Mouse (Mus musculus): Measurements from ENCODE around the gene Celf3. TPM values are rescaled to one million over a fixed set of nuclear protein-coding genes. Genes with fewer than 3 reads are reported as not detected.

Gene Celf3
- total RNA-seq (2012; rRNA removed) (0.07 and 0.23 TPM in 2 replicates), polyA plus RNA-seq (2012; ENCODE audit: insufficient read depth in 1 of 2, insufficient read length in 2 of 2, low read depth in 1 of 2, low replicate concordance in 2 of 2, missing spikeins in 1 of 2) (under 1 TPM in 1 of 2 experiments, not detected in 1; 0.31 TPM)

DNA sequence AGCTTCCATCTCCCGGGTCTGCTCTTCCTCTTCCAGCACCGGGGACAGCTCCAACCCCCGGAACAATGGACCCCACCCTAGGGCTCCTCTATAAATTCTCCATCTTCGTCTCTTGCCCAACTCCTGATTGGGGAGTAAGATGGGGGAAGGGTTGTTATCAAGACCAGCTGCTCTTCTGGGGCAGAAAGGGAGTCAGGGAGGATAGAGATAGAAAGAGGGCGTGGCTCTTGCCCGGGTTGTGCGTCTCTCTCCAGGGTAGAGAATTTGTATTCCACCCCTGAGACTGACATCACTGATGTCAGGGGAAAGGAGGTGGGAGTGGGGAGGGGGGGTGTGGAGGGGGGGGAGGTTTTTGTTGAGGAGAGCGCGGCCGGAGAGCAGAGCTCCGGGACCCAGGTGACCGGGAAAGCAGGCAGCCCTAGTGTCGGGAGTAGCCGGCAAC lies at the start of gene Celf3:
Gene Celf3 (plus strand): TSS at position 315 of the 442 bp plus-strand sequence.
- peak; percentile 90 for DNase-seq (ENCODE audit: low read depth, low spot score)
- Histone ChIP-seq H3K4me1 (ENCODE audit: control insufficient read depth in 1 of 2, insufficient read depth in 2 of 2, low read length in 2 of 2) (peaks cover 6 to 43% of the 10 kb centered on the region in 2 experiments; a peak in 3 of 4 replicates), H3K9me3 (replicated peaks; ENCODE audit: insufficient read depth, low read length) (no peaks in the 10 kb centered on the region), H3K27ac (ENCODE audit: control insufficient read depth, low read depth, low read length) (no peak within 1 kb of the TSS), H3K27me3 (ENCODE audit: control insufficient read depth in 1 of 2, insufficient read depth in 2 of 2, low read length in 2 of 2) (no peaks in the 10 kb centered on the region), H3K9ac (ENCODE audit: control insufficient read depth, low read depth, low read length, poor library complexity, severe bottlenecking) (no peak within 1 kb of the TSS), H3K4me3 (ENCODE audit: control insufficient read depth in 1 of 2, insufficient read depth in 1 of 2, low read depth in 2 of 2, low read length in 2 of 2) (no peak within 1 kb of the TSS), H3K36me3 (ENCODE audit: control insufficient read depth in 1 of 2, insufficient read depth in 2 of 2, low read length in 2 of 2) (peaks cover 0 to 25% of the 10 kb centered on the region in 2 experiments; a peak in 2 of 4 replicates), H3K79me2 (ENCODE audit: control insufficient read depth, insufficient read depth, low read length, poor library complexity) (no peaks in the 10 kb centered on the region)
- TF ChIP-seq POLR2A (IDR thresholded peaks at IDR 0.05; ENCODE audit: control insufficient read depth in 1 of 2, insufficient read depth in 1 of 2, low read depth in 1 of 2, low read length in 2 of 2, poor library complexity in 1 of 2) (no peak), NELFE (IDR thresholded peaks at IDR 0.05; ENCODE audit: low read depth, low read length) (no peak), MAX (IDR thresholded peaks at IDR 0.05; ENCODE audit: low read length) (no peak), JUND (IDR thresholded peaks at IDR 0.05; ENCODE audit: low read depth, low read length) (no peak), RCOR1 (IDR thresholded peaks at IDR 0.05; ENCODE audit: low read depth, low read length) (no peak), HCFC1 (IDR thresholded peaks at IDR 0.05; ENCODE audit: low read depth, low read length) (0 out of 2 replicates have a peak, but pooled peaks have one; percentile 54), MAZ (IDR thresholded peaks at IDR 0.05; ENCODE audit: low read depth, low read length) (peak; percentile 96), UBTF (IDR thresholded peaks at IDR 0.05; ENCODE audit: borderline replicate concordance, insufficient read depth, low read depth, low read length) (no peak), MEF2A (IDR thresholded peaks at IDR 0.05; ENCODE audit: extremely low read depth, insufficient replicate concordance, low read depth, low read length, poor library complexity, severe bottlenecking) (no peak), USF1 (IDR thresholded peaks at IDR 0.05; ENCODE audit: low read depth, low read length) (no peak), RAD21 (IDR thresholded peaks at IDR 0.05; ENCODE audit: low read depth, low read length) (no peak), MYC (IDR thresholded peaks at IDR 0.05; ENCODE audit: low read depth, low read length) (no peak), ZMIZ1 (IDR thresholded peaks at IDR 0.05; ENCODE audit: low read depth, low read length) (no peak), TAL1 (IDR thresholded peaks at IDR 0.05; ENCODE audit: low read length) (peak; percentile 18; the same call in 1 of the 2 replicates), NRF1 (IDR thresholded peaks at IDR 0.05; ENCODE audit: insufficient read depth, low read depth, low read length, poor library complexity, severe bottlenecking) (no peak), SMC3 (IDR thresholded peaks at IDR 0.05; ENCODE audit: low read depth, low read length) (0 out of 2 replicates have a peak, but pooled peaks have one; percentile 7), ELF1 (IDR thresholded peaks at IDR 0.05; ENCODE audit: low read depth, low read length) (peak; percentile 85), SIN3A (IDR thresholded peaks at IDR 0.05; ENCODE audit: low read length) (peak; percentile 95), POLR2AphosphoS5 (IDR thresholded peaks at IDR 0.05; ENCODE audit: borderline replicate concordance, low read depth, low read length) (no peak), BHLHE40 (IDR thresholded peaks at IDR 0.05; ENCODE audit: borderline replicate concordance, low read depth, low read length) (no peak), GABPA (IDR thresholded peaks at IDR 0.05; ENCODE audit: low read depth, low read length) (no peak), EP300 (IDR thresholded peaks at IDR 0.05; ENCODE audit: low read depth in 1 of 2, low read length in 2 of 2) (peak in 1 of 2 experiments; percentile 64; a peak in 2 of 4 replicates), USF2 (IDR thresholded peaks at IDR 0.05; ENCODE audit: borderline replicate concordance in 1 of 2, insufficient read depth in 1 of 2, low read depth in 1 of 2, low read length in 2 of 2) (no peak), GATA1 (IDR thresholded peaks at IDR 0.05; ENCODE audit: low read depth, low read length) (peak; percentile 76), ETS1 (IDR thresholded peaks at IDR 0.05; ENCODE audit: low read depth, low read length) (peak; percentile 71), TCF12 (IDR thresholded peaks at IDR 0.05; ENCODE audit: low read depth, low read length) (peak; percentile 69), ZNF384 (IDR thresholded peaks at IDR 0.05; ENCODE audit: low read depth, low read length) (no peak), KAT2A (conservative IDR thresholded peaks at IDR 0.05; ENCODE audit: low read depth, low read length) (no peak), CHD2 (IDR thresholded peaks at IDR 0.05; ENCODE audit: low read length) (peak; percentile 69), MXI1 (IDR thresholded peaks at IDR 0.05; ENCODE audit: low read depth, low read length) (peak; percentile 69; the same call in 1 of the 2 replicates)

Data from MEL (cell line).